Mouse (Mus musculus) kidney, adult 18-20 months (tissue): ENCODE data around the gene Tomm5.
"Not testable (repeated sequence)": the region's sequence is repeated elsewhere in the genome, so short reads cannot be mapped to it uniquely, and the experiment has no call there.

Experiments used
- DNase-seq: peaks from one replicate; pipeline ENCODE4 v3.0.0; 2021

Tomm5 gene

DNA sequence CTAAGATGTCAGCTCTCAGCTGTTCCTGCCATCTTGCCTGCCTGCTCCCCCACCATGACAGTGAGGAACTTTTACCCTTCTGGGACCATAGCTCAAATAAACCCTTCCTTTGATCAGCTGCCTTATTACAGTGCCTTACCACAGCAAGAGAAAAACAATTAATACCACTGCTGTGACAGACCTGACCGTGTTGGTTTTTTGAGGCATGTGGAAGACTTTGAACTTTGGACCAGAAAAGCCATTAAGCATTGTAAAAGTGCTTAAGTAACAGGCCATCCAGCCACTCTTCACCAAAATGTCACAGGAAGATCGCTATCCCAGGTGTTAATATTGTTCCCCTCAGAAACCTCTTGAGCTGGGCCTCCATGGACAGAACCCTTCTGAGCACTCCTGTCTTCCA, 43.3 kb downstream of the Tomm5 start:
- no peak for DNase-seq

DNA sequence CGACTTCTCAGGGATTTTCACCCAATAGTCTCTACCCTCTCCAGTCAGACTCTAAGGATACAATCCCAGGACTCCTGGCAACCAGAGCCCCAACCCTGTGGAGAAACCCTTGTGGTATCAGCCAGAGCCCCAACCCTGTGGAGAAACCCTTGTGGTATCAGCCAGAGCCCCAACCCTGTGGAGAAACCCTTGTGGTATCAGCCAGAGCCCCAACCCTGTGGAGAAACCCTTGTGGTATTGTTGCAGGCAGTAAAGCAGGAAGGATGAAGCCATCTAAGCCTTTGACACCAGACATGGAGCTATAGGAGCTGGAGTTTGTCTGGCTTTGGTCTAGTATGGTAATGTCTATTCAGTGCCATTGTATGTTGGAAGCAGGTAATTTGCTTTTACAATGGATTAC, 44.1 kb downstream of the Tomm5 start:
- not testable (repeated sequence) for DNase-seq

DNA sequence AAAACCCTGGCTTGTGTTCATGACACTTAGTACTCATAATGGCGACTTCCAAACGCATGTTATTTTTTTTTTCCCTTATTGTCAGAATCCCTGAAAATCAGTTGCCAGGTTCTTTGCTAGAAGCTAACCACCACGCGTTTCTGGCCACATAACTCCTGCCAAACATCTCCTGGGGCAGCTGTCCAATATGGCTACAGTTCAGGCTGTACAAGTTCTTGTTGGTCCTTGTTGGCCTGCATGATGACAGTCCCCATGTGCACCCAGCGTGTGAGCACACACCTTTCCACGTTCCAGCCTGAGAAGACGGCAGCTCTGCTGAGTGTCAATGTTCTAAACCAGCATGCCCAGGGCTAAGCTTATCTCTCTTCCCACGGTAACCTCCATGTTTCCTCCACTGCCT, 52.5 kb downstream of the Tomm5 start:
- no peak for DNase-seq
